1 mouse cellular context compared by ENCODE assay signal in the genomic region with DNA sequence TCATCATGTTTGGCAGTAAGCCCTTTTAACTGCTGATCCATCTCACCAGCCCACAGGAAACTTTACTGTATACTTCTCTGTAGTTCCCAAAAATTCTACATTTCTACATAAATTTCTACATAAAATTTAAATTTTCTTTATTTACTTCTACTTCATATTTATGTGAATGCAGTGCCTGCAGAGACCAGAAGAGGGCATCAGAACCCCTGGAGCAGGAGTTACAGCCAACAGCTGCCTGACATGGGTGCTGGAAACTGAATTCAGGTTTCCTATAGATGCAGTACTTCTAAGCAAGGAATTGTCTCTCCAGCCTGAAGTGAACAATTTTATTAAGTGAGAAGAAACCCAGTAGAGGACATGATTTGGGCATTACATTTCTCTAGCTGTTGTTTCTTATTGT.
TF ChIP-seq lines count a peak whose summit lies in the region.

No protein-coding gene starts in this region.

TF ChIP-seq in MEL, 35 proteins besides CTCF, POLR2A, EP300 and RAD21:
- TF ChIP-seq ZC3H11A (IDR thresholded peaks at IDR 0.05; ENCODE audit: low read depth, low read length) (peak; percentile 65), CHD1 (IDR thresholded peaks at IDR 0.05; ENCODE audit: low read depth, low read length) (no peak), SMC3 (IDR thresholded peaks at IDR 0.05; ENCODE audit: low read depth, low read length) (peak; percentile 74)
